Mouse (Mus musculus): ENCODE measurements around the gene Slc26a8. TPM values are rescaled to one million over a fixed set of nuclear protein-coding genes. Genes with fewer than 3 reads are reported as not detected.

The Slc26a8 gene
- total and polyA plus RNA-seq, 2 experiments from 2014 or later = 1.8 to 4.4 TPM

GRCm38 (mm10) chr17:28644112-28644511 is 45.9 kb downstream of the Slc26a8 start:
- Histone ChIP-seq H3K4me2 (ENCODE audit: low read depth, low read length, poor library complexity, severe bottlenecking) (no peak overlapping the region), H3K9me3 (ENCODE audit: low read length) (no peaks in the 10 kb centered on the region), H3K36me3 (ENCODE audit: insufficient read depth, low read length) (no peaks in the 10 kb centered on the region), H3K27me3 (ENCODE audit: insufficient read depth, low read length) (no peaks in the 10 kb centered on the region), H3K4me3 (ENCODE audit: low read depth, low read length) (no peak overlapping the region), H3K27ac (ENCODE audit: low read depth, low read length) (no peak overlapping the region), H3K4me1 (ENCODE audit: insufficient read depth, low read length) (no peaks in the 10 kb centered on the region), H3K9ac (replicated peaks; ENCODE audit: low read length, poor library complexity, severe bottlenecking) (no peak overlapping the region)
- ATAC-seq (ENCODE audit: low FRiP score) = no peak
- no peak for DNase-seq (ENCODE audit: low spot score)
- 45% methylated on average over 4 of the region's 4 CpGs for WGBS
- TF ChIP-seq CTCF (IDR thresholded peaks at IDR 0.05) = no peak

- no peaks in the 10 kb centered on the region for H3K4me1 ChIP-seq (ENCODE audit: insufficient read depth, low read length)
- no peaks in the 10 kb centered on the region for H3K27me3 ChIP-seq (ENCODE audit: insufficient read depth, low read length)
- DNase-seq (ENCODE audit: low spot score) (no peak), ATAC-seq (ENCODE audit: low FRiP score) (no peak)
- no peaks in the 10 kb centered on the region for H3K36me3 ChIP-seq (ENCODE audit: insufficient read depth, low read length)
- H3K4me3 ChIP-seq (ENCODE audit: low read depth, low read length) = no peak overlapping the region
- H3K4me2 ChIP-seq (ENCODE audit: low read depth, low read length, poor library complexity, severe bottlenecking) = no peak overlapping the region
- 21% methylated on average over 3 of the region's 3 CpGs for WGBS
- H3K9ac ChIP-seq (replicated peaks; ENCODE audit: low read length, poor library complexity, severe bottlenecking) = no peak overlapping the region
- H3K9me3 ChIP-seq (ENCODE audit: low read length) = no peaks in the 10 kb centered on the region
- no peak overlapping the region for H3K27ac ChIP-seq (ENCODE audit: low read depth, low read length)
- TF ChIP-seq CTCF (IDR thresholded peaks at IDR 0.05) = no peak
Measured at GRCm38 (mm10) chr17:28643697-28644096, 46.3 kb downstream of the Slc26a8 start.

- no peaks in the 10 kb centered on the region for H3K36me3 ChIP-seq (ENCODE audit: insufficient read depth, low read length)
- H3K4me1 ChIP-seq (ENCODE audit: insufficient read depth, low read length) = no peaks in the 10 kb centered on the region
- H3K4me3 ChIP-seq (ENCODE audit: low read depth, low read length) = no peak overlapping the region
- no peaks in the 10 kb centered on the region for H3K9me3 ChIP-seq (ENCODE audit: low read length)
- H3K27me3 ChIP-seq (ENCODE audit: insufficient read depth, low read length) = no peaks in the 10 kb centered on the region
- H3K27ac ChIP-seq (ENCODE audit: low read depth, low read length) = no peak overlapping the region
- no peak overlapping the region for H3K4me2 ChIP-seq (ENCODE audit: low read depth, low read length, poor library complexity, severe bottlenecking)
- 88% methylated on average over 3 of the region's 3 CpGs for WGBS
- DNase-seq (ENCODE audit: low spot score) = no peak
- TF ChIP-seq CTCF (IDR thresholded peaks at IDR 0.05) = no peak
- no peak overlapping the region for H3K9ac ChIP-seq (replicated peaks; ENCODE audit: low read length, poor library complexity, severe bottlenecking)
- ATAC-seq (ENCODE audit: low FRiP score) = no peak
Measured at GRCm38 (mm10) chr17:28640113-28640512, 49.9 kb downstream of the Slc26a8 start.

GRCm38 (mm10) chr17:28637711-28638690 is 52.0 kb downstream of the Slc26a8 start:
- TF ChIP-seq CTCF (IDR thresholded peaks at IDR 0.05) = no peak
- no peak overlapping the region for H3K4me3 ChIP-seq (ENCODE audit: low read depth, low read length)
- no peaks in the 10 kb centered on the region for H3K9me3 ChIP-seq (ENCODE audit: low read length)
- DNase-seq (ENCODE audit: low spot score) = peak; percentile 55
- no peak for ATAC-seq (ENCODE audit: low FRiP score)
- WGBS = 72% methylated on average over 6 of the region's 7 CpGs
- H3K9ac ChIP-seq (replicated peaks; ENCODE audit: low read length, poor library complexity, severe bottlenecking) = no peak overlapping the region
- no peaks in the 10 kb centered on the region for H3K36me3 ChIP-seq (ENCODE audit: insufficient read depth, low read length)
- no peaks in the 10 kb centered on the region for H3K27me3 ChIP-seq (ENCODE audit: insufficient read depth, low read length)
- H3K4me2 ChIP-seq (ENCODE audit: low read depth, low read length, poor library complexity, severe bottlenecking) = no peak overlapping the region
- H3K4me1 ChIP-seq (ENCODE audit: insufficient read depth, low read length) = no peaks in the 10 kb centered on the region
- H3K27ac ChIP-seq (ENCODE audit: low read depth, low read length) = no peak overlapping the region

- WGBS = 81% methylated on average over 5 of the region's 5 CpGs
Measured at GRCm38 (mm10) chr17:28635842-28636241, 54.2 kb downstream of the Slc26a8 start.

GRCm38 (mm10) chr17:28629125-28629524 is 60.9 kb downstream of the Slc26a8 start:
- 49% methylated on average over 3 of the region's 3 CpGs for WGBS
- H3K27ac ChIP-seq (ENCODE audit: low read depth, low read length) = no peak overlapping the region
- no peak overlapping the region for H3K4me3 ChIP-seq (ENCODE audit: low read depth, low read length)
- ATAC-seq (ENCODE audit: low FRiP score) (no peak), DNase-seq (ENCODE audit: low spot score) (no peak)
- no peaks in the 10 kb centered on the region for H3K4me1 ChIP-seq (ENCODE audit: insufficient read depth, low read length)
- no peaks in the 10 kb centered on the region for H3K9me3 ChIP-seq (ENCODE audit: low read length)
- H3K36me3 ChIP-seq (ENCODE audit: insufficient read depth, low read length) = no peaks in the 10 kb centered on the region
- no peak overlapping the region for H3K4me2 ChIP-seq (ENCODE audit: low read depth, low read length, poor library complexity, severe bottlenecking)
- no peak overlapping the region for H3K9ac ChIP-seq (replicated peaks; ENCODE audit: low read length, poor library complexity, severe bottlenecking)
- H3K27me3 ChIP-seq (ENCODE audit: insufficient read depth, low read length) = no peaks in the 10 kb centered on the region
- no peak for TF ChIP-seq CTCF (IDR thresholded peaks at IDR 0.05)

More at GRCm38 (mm10) chr17:28635842-28636241, 54.2 kb downstream of the Slc26a8 start:
- Histone ChIP-seq H3K4me1 (ENCODE audit: insufficient read depth, low read length) (no peaks in the 10 kb centered on the region), H3K4me2 (ENCODE audit: low read depth, low read length, poor library complexity, severe bottlenecking) (no peak overlapping the region), H3K9ac (replicated peaks; ENCODE audit: low read length, poor library complexity, severe bottlenecking) (no peak overlapping the region), H3K27ac (ENCODE audit: low read depth, low read length) (no peak overlapping the region), H3K9me3 (ENCODE audit: low read length) (no peaks in the 10 kb centered on the region), H3K36me3 (ENCODE audit: insufficient read depth, low read length) (no peaks in the 10 kb centered on the region), H3K27me3 (ENCODE audit: insufficient read depth, low read length) (no peaks in the 10 kb centered on the region), H3K4me3 (ENCODE audit: low read depth, low read length) (no peak overlapping the region)
- no peak for TF ChIP-seq CTCF (IDR thresholded peaks at IDR 0.05)
- ATAC-seq (ENCODE audit: low FRiP score) (no peak), DNase-seq (ENCODE audit: low spot score) (no peak)

Measured in midbrain, postnatal 0 days (tissue).